Mouse (Mus musculus) forebrain, postnatal 0 days (tissue): ENCODE measurements around the gene Lrrc1. TPM values are rescaled to one million over a fixed set of nuclear protein-coding genes. Genes with fewer than 3 reads are reported as not detected.

Experiments
- ATAC-seq: fragments of 200-750 bp; cut with Nextera tagmentation; 2 replicates; pipeline ENCODE4 v1.8.0; 2017; ENCODE audit warnings: mild to moderate bottlenecking, moderate library complexity
- DNase-seq: peaks from one replicate; pipeline ENCODE4 v3.0.0-alpha.2; 2015
- H3K27ac ChIP-seq: fragments of 300-500 bp; sonication (generic); 2 replicates; pipeline ENCODE4 v1.5.1; 2014; ENCODE audit warnings: low read depth, mild to moderate bottlenecking, antibody characterized with exemption, low read length, moderate library complexity, mixed read lengths
- H3K27me3 ChIP-seq: fragments of 300-500 bp; sonication (generic); 2 replicates; pipeline ENCODE4 v1.6.1; 2014; ENCODE audit warnings: mild to moderate bottlenecking, low read length, mixed read lengths; ENCODE audit not compliant: insufficient read depth
- H3K36me3 ChIP-seq: fragments of 300-500 bp; sonication (generic); 2 replicates; pipeline ENCODE4 v1.6.1; 2014; ENCODE audit warnings: mild to moderate bottlenecking, moderate library complexity; ENCODE audit not compliant: insufficient read depth
- H3K4me1 ChIP-seq: fragments of 300-500 bp; sonication (generic); 2 replicates; pipeline ENCODE4 v1.6.1; 2014; ENCODE audit warnings: antibody characterized with exemption; ENCODE audit not compliant: insufficient read depth
- H3K4me2 ChIP-seq: fragments of 300-500 bp; sonication (generic); 2 replicates; pipeline ENCODE4 v1.6.1; 2014; ENCODE audit warnings: low read depth, mild to moderate bottlenecking, moderate library complexity
- H3K4me3 ChIP-seq: fragments of 300-500 bp; sonication (generic); 2 replicates; pipeline ENCODE4 v1.5.1; 2014; ENCODE audit warnings: low read depth, low read length, mixed read lengths
- H3K9ac ChIP-seq: fragments of 300-500 bp; sonication (generic); 2 replicates; pipeline ENCODE4 v1.6.1; 2014; ENCODE audit warnings: mild to moderate bottlenecking
- H3K9me3 ChIP-seq: fragments of 300-500 bp; sonication (generic); 2 replicates; pipeline ENCODE4 v1.6.1; 2016; ENCODE audit warnings: low read length
- CTCF ChIP-seq: sonication (generic); IDR thresholded peaks from 2 replicates; pipeline ENCODE4 v1.5.1; 2016; ENCODE audit warnings: antibody characterized with exemption, control low read depth, low read depth
- WGBS: fragments of 180-500 bp; shearing (Covaris S2); extraction: QIAGEN DNeasy Blood & Tissue Kit; methylation state at CpG from one replicate; pipeline ENCODE4 v1.1.7; 2014; 5-methylcytosine and 5-hydroxymethylcytosine counted together
- polyA plus RNA-seq: library from polyadenylated mRNA; unstranded; fragments of >200 nt; fragmentation: Nextera tagmentation; extraction: Ambion mirVana; gene quantifications from 2 replicates; pipeline ENCODE4 v1.2.1, GENCODE M21; 2015
- total RNA-seq: library from RNA; depleted of rRNA; stranded (reverse); fragments of >200 nt; gene quantifications from 2 replicates; pipeline ENCODE4 v1.2.3, GENCODE M21; 2014

The Lrrc1 gene
- total and polyA plus RNA-seq, 2 experiments from 2014 or later, result 5.4 to 14.8 TPM

DNA sequence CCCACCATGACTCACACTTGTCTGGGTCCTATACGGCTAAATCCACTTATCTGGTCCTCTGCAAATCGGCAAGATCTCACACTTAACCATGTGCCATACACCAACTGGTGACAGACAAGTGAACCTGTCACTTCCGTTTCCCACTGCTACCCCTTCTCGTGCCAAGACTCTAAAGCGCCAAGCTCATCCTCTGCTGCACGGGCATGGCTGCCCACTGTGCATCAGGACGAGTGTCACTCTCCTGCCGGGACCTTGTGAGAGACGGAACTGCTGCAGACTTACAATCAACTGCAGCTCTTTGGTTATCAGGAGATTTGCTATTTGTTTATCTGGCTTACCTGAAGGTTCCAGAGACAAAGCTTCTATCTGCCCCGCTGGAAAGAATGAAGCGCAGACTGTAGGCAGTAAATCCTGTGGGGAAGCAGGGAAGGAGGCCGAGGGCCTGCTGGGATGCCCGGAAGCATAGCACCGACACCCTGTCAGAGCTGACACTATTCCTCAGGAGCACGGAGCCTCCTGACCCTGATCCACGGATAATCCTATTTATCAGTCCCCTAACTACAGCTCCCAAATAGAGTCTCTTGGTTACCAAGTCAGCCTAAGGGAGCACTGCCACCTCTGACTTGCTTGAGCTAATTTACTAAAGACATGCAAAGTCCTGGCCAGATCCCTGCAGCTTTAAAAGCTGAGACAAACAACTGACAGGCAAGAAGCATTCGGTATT lies 9.5 kb downstream of the Lrrc1 start:
- Histone ChIP-seq H3K4me1 (peaks cover 6% of the 10 kb centered on the region; the same call in 1 of the 2 replicates), H3K4me2 (peak overlapping the region; percentile 24), H3K9ac (0 out of 2 replicates have a peak overlapping the region, but pooled peaks have one; percentile 18), H3K27ac (no peak overlapping the region), H3K27me3 (no peaks in the 10 kb centered on the region), H3K36me3 (no peaks in the 10 kb centered on the region), H3K9me3 (no peaks in the 10 kb centered on the region), H3K4me3 (no peak overlapping the region; the same call in 1 of the 2 replicates)
- DNase-seq, result peak; percentile 24
- ATAC-seq, result peak; percentile 58
- TF ChIP-seq CTCF, result no peak
- 20% methylated on average over 17 of the region's 17 CpGs for WGBS

DNA sequence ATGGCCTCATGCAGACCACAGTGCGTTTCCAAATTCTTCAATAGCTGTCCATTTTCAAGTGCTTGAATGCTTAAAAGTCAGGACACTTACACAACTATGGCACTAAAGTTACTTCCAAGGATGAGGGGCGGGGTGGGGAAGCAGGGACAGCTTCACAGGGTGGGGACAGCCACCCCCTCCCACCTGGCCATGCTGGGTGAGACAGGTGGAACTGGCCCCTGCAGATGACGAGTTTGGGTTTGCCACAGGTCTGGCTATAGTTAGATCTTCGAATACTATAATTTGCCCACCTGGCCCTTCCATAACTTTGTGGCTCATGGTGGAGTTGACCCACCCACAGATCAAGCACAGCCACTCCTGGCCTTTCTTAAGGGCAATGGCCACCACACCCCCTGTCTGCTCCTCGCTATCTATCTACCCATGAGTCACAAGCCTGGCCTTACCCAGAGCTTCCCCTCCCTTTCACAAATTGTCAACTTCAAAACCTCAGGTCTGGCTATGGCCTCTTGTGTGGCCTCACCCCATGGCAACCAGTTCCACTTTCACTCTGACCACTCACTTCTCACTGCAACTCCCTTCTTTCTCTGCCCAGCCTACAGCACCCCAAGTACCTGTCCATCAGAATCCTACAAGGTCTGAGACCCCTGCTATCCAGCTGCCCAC lies 16.2 kb downstream of the Lrrc1 start:
- no peak overlapping the region for H3K9ac ChIP-seq
- no peak for ATAC-seq
- TF ChIP-seq CTCF, result no peak

DNA sequence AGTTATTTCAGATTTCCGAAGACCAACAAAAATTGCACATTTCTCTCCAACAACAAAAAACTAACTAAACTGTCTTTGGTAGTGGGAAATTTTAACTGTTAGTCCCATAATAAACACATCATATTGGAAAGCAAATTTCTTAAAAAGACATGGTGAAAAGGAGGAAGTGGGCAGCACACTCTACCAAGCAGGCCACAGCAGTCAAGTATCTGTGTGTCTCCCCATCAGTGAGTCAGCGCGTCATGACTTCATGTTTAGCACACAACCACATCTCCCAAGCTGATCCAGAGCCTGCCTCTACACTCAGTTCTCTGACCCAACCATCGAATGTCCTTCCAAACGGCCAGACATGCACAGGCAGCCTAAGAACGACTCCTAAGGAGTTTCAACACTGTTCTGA lies 17.5 kb downstream of the Lrrc1 start:
- Histone ChIP-seq H3K9ac (no peak overlapping the region), H3K4me1 (no peaks in the 10 kb centered on the region), H3K9me3 (no peaks in the 10 kb centered on the region), H3K36me3 (no peaks in the 10 kb centered on the region), H3K4me2 (no peak overlapping the region), H3K27me3 (no peaks in the 10 kb centered on the region), H3K4me3 (no peak overlapping the region), H3K27ac (no peak overlapping the region)
- 75% methylated on average over 6 of the region's 6 CpGs for WGBS
- DNase-seq (no peak), ATAC-seq (no peak)
- TF ChIP-seq CTCF, result no peak

More for the DNA sequence above, 16.2 kb downstream of the Lrrc1 start:
- Histone ChIP-seq H3K36me3 (no peaks in the 10 kb centered on the region), H3K27me3 (no peaks in the 10 kb centered on the region), H3K4me3 (no peak overlapping the region), H3K27ac (no peak overlapping the region), H3K4me2 (no peak overlapping the region), H3K9me3 (no peaks in the 10 kb centered on the region), H3K4me1 (no peaks in the 10 kb centered on the region)
- DNase-seq, result no peak
- 86% methylated on average over 5 of the region's 5 CpGs for WGBS

DNA sequence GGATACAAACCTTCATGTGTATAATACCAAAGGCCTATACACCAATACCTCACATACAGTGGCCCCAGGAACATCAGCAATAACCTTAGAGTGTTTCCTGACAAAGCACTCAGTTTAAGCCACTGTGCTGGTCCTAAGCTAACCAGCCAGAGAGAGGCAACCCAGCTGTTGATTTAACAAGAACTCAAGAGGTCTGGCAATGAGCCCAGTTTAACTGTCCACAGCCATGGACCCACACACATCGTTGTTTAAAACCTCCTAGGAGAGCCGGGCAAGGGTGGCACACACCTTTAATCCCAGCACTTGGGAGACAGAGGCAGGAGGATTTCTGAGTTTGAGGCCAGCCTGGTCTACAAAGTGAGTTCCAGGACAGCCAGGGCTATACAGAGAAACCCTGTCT lies 18.0 kb downstream of the Lrrc1 start:
- no peak for ATAC-seq
- DNase-seq, result no peak
- Histone ChIP-seq H3K36me3 (no peaks in the 10 kb centered on the region), H3K27me3 (no peaks in the 10 kb centered on the region), H3K4me2 (no peak overlapping the region), H3K9ac (no peak overlapping the region), H3K9me3 (no peaks in the 10 kb centered on the region), H3K4me1 (no peaks in the 10 kb centered on the region), H3K27ac (no peak overlapping the region), H3K4me3 (no peak overlapping the region)
- 26% methylated on average over 2 of the region's 2 CpGs for WGBS
- no peak for TF ChIP-seq CTCF

DNA sequence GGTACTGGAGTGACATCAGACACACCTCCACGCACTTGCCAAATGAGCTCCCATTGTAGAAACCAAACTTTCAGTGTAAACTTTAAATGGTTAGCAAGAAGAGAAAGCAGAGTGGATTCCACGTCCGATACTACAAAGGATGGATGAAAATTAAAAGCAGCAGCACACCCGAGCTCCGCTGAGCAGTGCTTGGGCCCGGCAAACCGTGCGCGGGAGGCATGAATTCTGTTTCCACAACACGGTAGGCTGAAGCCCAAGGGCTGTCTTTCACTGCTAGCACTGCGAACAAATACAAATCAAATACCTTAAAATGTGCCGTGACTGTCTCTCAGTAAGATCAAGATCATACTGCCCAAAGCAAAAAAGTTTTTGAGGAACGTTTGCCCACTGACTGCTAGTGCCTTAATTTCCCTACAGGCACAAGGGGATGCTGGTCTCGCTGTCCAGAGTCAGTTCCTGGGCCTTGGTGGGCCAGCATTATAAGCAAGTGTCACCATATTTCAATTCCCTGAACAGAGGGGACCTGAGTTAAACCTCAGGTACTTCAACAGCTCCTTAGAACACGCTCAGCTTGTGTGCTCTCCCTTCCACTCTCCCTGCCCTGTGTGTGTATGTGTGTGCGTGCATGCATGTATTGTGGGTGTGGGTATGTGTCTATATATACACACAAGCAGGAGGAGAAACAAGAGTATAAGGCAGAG lies 18.9 kb downstream of the Lrrc1 start:
- WGBS, result 56% methylated on average over 16 of the region's 16 CpGs
- no peaks in the 10 kb centered on the region for H3K27me3 ChIP-seq
- no peak overlapping the region for H3K9ac ChIP-seq
- ATAC-seq (no peak), DNase-seq (no peak)
- no peak overlapping the region for H3K27ac ChIP-seq
- no peak overlapping the region for H3K4me3 ChIP-seq
- H3K4me1 ChIP-seq, result no peaks in the 10 kb centered on the region
- no peak for TF ChIP-seq CTCF
- no peaks in the 10 kb centered on the region for H3K36me3 ChIP-seq
- H3K4me2 ChIP-seq, result no peak overlapping the region
- no peaks in the 10 kb centered on the region for H3K9me3 ChIP-seq

DNA sequence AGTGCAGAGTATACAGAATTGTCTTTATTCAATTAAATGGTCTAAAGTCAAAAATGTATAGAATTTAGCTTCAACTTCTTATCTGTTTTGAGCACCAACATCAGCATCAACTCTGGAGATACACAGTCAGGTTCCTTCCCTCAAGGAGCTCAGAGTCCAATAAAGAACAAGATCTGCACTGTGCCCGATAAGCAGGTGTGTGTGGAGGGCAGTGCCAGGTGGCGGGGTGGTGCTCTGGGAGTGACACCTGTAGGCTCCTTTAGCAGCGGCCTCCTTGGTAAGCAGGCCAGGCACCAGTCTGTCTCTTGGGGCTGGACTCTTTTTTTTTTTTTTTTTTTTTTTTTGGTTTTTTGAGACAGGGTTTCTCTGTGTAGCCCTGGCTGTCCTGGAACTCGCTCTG lies 20.9 kb downstream of the Lrrc1 start:
- H3K36me3 ChIP-seq, result no peaks in the 10 kb centered on the region
- H3K27me3 ChIP-seq, result no peaks in the 10 kb centered on the region
- no peak overlapping the region for H3K4me2 ChIP-seq
- DNase-seq (no peak), ATAC-seq (no peak)
- H3K9ac ChIP-seq, result no peak overlapping the region
- H3K4me3 ChIP-seq, result no peak overlapping the region
- H3K27ac ChIP-seq, result no peak overlapping the region
- no peak for TF ChIP-seq CTCF
- no peaks in the 10 kb centered on the region for H3K4me1 ChIP-seq
- no peaks in the 10 kb centered on the region for H3K9me3 ChIP-seq
- WGBS, result 95% methylated on average over 4 of the region's 4 CpGs

DNA sequence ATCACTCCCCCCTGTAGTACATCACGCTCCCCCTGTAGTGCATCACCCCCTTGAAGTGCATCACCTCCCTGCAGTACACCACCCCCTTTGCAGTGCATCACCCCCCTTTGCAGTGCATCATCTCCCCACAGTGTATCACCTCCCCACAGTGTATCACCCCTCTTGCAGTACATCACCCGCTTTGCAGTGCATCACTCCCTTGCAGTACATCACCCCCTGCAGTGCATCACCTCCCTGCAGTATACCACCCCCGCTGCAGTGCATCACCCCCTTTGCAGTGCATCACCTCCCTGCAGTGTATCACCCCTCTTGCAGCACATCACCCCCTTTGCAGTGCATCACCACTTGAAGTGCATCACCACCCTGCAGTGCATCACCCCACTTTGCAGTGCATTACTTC lies 22.2 kb downstream of the Lrrc1 start:
- Histone ChIP-seq H3K4me3 (no peak overlapping the region), H3K4me1 (no peaks in the 10 kb centered on the region), H3K27ac (no peak overlapping the region), H3K9ac (no peak overlapping the region), H3K4me2 (no peak overlapping the region), H3K36me3 (no peaks in the 10 kb centered on the region), H3K27me3 (no peaks in the 10 kb centered on the region), H3K9me3 (no peaks in the 10 kb centered on the region)
- DNase-seq (no peak), ATAC-seq (no peak)
- no peak for TF ChIP-seq CTCF
- WGBS, result 95% methylated on average over 3 of the region's 3 CpGs
